Mouse (Mus musculus): ENCODE measurements around the gene Dnajb3.

Gene Dnajb3

DNA sequence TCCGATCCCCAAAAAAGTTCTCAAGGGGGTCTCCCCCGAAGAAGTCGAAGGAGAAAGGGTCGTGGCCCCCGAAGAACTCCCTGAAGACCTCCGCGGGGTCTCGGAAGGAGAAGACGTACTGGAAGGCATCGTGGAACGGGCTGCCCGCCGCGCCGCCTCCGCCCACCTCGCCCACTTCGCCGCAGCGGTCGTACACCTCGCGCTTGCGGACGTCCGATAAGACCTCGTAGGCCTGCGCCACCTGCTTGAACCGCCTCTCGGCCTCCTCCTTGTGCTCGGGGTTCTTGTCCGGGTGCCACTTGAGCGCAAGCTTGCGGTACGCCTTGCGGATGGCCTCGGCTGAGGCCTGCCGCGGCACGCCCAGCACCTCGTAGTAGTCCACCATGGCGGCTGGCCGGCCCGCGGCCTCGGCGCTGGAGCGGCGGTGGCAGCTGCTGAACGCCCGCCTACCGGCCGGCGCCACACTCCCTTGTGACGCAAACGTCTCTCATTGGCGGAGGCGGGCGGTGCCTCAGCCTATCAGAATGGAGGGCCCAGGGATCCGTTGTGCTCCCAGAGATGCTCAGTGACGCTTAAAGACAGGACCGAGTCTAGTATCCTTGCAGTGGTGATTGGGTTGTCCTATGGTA is at the start of gene Dnajb3:
Gene Dnajb3, minus strand, starts transcription at position 489 of the 629 bp plus-strand sequence.
- peak; percentile 13 for DNase-seq (ENCODE audit: extremely low read depth, insufficient read length, low spot score)

GRCm38 (mm10) chr1:88254793-88255465 is 49.3 kb upstream of the Dnajb3 start:
- no peak for DNase-seq (ENCODE audit: extremely low read depth, insufficient read length, low spot score)

- DNase-seq (ENCODE audit: extremely low read depth, insufficient read length, low spot score): no peak
Measured at GRCm38 (mm10) chr1:88253540-88253939, 48.0 kb upstream of the Dnajb3 start.

DNA sequence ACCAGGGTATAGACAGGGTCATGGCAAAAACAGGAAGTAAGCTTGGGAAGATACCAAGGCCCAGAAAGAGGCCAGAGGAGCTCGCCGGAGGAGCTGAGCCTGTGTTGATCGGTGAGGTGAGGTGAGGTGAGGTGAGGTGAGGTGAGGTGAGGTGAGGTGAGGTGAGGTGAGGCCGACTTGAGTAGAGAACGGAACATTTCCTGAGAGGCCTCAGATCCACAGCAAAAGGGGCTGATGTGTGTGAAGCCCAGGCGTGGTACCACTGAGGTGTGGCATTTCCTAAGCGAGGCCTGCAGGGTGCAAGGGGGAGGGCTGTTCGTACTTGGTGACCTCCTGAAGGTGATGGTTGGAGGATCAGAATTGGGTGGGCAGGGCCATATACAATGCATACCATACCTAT is 47.5 kb upstream of the Dnajb3 start:
- no peak for DNase-seq (ENCODE audit: extremely low read depth, insufficient read length, low spot score)

DNA sequence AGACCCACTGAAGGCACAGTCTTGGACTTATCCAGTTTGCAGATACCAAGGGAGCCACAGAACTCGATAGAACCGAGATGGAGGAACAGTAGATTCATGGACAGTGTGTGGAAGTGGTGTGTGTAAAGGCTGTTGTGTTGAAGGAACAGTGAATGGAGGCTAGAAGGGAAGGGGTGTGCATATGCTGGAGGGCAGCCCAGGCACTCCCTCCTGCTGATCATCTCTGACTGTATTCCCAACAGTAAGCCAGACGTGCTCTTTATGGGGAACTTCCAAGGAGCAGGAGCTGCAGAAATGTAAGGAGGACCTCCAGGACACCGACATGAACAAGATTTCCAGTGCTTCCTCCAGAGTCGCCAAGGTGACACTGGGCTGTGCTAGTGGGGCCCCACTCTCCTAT is 44.4 kb upstream of the Dnajb3 start:
- DNase-seq (ENCODE audit: extremely low read depth, insufficient read length, low spot score): no peak

DNA sequence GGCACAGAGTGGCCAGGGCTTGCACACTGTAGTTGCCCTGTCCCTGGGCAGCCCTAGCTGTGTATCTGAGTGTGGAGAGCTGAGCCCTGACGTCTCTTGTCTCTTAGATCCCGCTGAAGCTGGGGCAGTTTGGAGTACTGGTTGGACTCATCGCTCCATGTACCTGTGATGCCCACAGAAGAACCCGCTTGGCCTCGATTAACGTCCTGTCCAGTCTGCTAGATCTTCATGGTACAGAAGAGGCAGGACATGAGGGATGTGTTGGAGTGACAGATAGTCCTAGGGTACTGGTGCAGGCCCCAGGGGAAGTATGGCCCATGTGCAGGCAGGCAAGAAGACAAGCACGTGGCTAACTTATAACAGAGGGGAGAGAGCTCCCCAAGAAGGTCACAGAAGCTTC is 44.0 kb upstream of the Dnajb3 start:
- DNase-seq (ENCODE audit: extremely low read depth, insufficient read length, low spot score): no peak

- no peak for DNase-seq (ENCODE audit: extremely low read depth, insufficient read length, low spot score)
Measured at GRCm38 (mm10) chr1:88248658-88249057, 43.1 kb upstream of the Dnajb3 start.

DNA sequence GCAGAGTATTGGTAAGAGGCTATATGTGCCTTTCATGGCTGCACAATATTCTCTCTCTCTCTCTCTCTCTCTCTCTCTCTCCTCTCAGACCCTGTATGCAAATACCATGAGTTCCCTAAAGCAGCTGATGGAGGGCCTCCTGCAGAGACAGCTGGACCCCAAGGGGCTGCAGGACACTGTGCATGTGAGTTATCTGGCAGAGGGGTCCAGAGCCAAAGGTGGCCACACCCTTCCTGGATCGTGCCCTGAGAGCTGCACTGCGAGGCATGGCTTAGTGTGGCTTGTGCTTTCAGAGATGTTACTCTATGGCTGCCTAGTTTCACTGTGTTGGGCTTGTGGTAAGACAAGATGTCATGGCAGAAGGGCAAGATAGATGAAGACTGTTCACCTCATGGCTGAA is 42.1 kb upstream of the Dnajb3 start:
- no peak for DNase-seq (ENCODE audit: extremely low read depth, insufficient read length, low spot score)

DNA sequence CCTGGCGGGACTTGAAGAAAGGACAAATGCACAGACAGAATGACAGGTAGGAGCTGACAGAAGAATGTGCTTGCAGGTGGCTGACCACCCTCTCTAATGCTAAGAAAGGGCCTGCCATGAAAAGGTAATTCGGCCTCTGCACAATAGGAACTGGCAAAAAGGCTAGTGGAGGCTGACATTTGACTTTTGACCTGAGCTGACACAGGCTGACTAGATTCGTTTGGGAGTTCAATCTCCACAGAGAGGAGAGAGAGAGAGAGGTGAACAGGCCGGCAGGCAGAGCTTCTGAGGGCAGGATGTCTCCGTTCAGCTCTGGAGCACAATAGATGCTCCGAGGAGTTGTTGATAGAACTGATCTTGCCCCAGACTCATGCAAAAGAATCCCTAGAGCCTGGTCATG is 40.8 kb upstream of the Dnajb3 start:
- no peak for DNase-seq (ENCODE audit: extremely low read depth, insufficient read length, low spot score)

GRCm38 (mm10) chr1:88245881-88246280 is 40.3 kb upstream of the Dnajb3 start:
- DNase-seq (ENCODE audit: extremely low read depth, insufficient read length, low spot score): no peak

DNA sequence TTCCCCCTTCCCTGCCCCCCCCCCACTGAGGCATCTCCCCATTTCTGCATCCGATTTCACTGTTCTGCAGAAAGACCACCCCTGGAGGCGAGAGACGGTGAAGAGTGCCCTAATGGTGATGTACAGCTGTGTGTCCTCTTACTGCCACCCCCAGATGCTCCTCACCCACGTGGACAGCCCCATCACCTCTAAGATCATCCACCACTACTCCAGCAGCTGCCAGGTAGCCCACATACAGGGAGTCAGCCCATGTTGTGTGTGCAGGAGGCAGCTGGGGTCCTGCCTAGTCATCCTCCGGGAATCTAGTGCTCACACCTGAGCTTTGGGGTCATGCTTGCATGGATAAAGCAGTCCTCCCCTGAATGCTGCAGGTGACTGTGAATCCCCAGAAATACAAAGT is 38.3 kb upstream of the Dnajb3 start:
- DNase-seq (ENCODE audit: extremely low read depth, insufficient read length, low spot score): no peak

DNA sequence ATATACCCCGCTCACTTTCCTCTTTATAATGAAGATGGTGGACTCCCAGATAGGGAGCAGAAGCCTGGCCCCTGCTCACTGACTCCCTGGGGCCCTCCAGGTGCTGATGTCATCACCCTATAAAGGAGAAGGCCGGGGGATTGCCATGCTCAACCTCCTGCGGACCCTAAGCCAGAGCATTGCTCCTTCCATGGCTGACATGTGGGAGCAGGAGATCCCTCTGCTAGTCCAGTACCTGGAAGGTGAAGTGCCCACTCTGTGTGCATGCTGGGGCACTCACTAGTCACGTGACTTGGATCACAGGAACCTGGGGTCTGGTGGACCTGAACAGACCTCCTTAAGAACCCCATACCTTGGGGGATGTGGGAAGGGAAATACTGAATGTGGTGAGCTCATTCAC is 35.0 kb upstream of the Dnajb3 start:
- no peak for DNase-seq (ENCODE audit: extremely low read depth, insufficient read length, low spot score)

DNA sequence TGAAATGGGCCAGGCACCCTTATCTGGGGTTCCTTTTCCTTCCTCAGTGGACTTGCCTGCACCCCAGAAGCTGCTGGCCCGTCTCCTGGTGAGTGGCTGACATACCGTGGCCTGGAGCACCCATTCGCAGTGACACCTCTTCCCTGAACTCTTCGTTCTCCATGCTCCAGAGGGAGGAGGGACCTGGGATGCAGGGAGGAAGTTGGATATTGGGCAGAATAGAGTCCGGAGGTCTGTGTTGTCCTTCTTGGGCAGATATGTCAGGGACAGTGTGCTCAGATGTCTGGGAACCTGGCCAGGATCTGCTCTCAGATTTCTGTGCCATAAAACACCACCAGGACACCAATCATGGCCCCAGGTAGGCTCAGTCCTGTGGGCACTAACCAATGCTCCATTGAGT is 34.5 kb upstream of the Dnajb3 start:
- no peak for DNase-seq (ENCODE audit: extremely low read depth, insufficient read length, low spot score)

DNA sequence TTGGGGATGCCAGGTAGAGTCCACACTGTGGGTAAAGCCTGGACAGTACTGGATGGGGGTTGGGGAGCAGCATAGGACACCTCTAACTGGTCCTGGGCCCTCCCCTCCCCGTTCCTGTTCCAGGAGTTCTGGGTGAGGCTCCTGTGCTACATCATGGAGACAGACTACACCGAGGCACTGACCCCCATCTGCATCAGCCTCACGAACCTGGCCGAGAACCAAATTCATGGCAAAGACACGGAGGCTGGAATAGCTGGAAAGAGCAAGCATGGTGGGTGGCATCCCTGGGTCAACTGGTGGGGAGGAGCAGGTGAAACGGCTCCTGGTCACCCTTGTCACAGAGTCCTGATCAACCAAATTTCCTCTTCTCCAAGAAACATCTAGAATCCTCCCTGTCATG is 33.2 kb upstream of the Dnajb3 start:
- no peak for DNase-seq (ENCODE audit: extremely low read depth, insufficient read length, low spot score)

DNA sequence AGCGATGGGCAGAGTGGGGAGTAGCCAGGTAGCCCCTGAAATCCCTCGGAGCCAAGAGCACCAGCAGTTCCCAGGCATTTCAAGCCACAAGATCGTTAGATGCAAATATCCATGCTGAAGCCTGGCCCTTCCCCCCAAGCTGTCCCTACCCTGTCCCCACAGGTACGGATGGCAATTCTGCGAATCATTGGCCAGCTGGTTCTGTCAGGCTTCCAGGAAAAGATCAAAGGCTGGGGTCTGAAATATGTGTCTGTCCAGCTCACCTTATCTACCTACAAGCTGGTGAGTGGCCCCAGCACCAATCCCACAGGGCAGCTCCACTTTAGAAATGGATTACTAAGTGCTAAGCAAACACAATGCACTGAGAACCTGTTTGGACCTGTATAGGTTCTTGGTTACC is 31.7 kb upstream of the Dnajb3 start:
- DNase-seq (ENCODE audit: extremely low read depth, insufficient read length, low spot score): no peak

GRCm38 (mm10) chr1:88235894-88236415 is 30.4 kb upstream of the Dnajb3 start:
- no peak for DNase-seq (ENCODE audit: extremely low read depth, insufficient read length, low spot score)

- no peak for DNase-seq (ENCODE audit: extremely low read depth, insufficient read length, low spot score)
Measured at GRCm38 (mm10) chr1:88235046-88235893, 29.7 kb upstream of the Dnajb3 start.

- no peak for DNase-seq (ENCODE audit: extremely low read depth, insufficient read length, low spot score)
Measured at GRCm38 (mm10) chr1:88234646-88235045, 29.1 kb upstream of the Dnajb3 start.

DNA sequence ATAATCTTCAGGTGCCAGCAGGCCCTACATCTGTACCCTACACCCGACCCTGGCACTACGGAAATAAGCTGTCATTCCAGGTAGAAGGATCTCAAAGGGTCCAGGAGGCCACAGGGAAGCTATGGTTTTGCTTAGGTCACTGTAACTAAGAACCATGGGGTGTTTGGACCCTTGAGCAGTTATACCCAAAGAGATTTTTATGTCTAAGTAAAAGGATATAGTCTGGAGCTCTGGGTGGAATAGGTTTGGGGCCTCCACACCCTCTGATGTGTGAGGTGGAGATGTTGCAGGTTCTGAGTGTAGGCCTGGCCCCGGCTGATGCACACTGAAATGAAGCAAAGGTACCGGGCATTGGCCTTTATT is 28.6 kb upstream of the Dnajb3 start:
- DNase-seq (ENCODE audit: extremely low read depth, insufficient read length, low spot score): no peak

DNA sequence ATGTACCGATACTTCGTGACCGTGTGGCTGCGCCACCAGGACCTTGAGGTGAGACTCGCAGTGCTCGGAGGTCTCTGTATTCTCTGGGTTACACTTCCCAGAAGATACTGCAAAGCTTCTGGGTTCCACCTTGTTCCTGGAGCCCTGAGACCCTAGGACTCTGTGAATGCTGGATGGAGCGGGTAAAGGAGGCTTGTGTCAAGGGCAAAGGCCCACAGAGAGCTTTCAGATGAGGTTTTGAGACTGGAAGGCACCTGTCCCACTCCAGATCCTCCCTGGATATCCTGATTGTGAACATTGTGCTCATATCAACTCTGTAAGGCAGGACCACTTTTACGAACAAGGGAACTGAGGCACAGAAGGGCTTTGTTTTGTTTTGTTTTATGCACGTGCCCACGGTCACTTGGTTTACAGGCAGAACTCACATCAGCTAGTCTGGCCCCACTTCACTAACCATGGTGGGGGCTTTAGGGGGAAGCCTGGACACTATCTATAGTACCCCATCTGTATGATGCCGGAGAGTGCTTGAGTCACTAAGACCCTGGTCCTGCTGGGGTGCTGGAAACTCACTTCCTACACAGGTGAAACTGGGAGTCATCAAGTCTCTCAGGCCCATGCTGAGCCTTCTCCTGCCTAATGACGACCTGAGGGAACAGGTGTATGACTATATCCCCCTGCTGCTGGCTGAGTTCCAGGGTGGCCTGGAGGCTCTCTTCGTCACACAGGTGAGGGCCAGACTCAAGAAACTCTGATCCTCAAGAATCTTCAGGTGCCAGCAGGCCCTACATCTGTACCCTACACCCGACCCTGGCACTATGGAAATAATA is 28.1 kb upstream of the Dnajb3 start:
- DNase-seq (ENCODE audit: extremely low read depth, insufficient read length, low spot score): no peak
